Mouse (Mus musculus) heart, adult 2 months (tissue): Measurements from ENCODE around the gene Zdhhc5.

Experiments
- CTCF ChIP-seq: fragments of 200-600 bp; IDR thresholded peaks from 2 replicates; pipeline ENCODE4 v1.8.1; 2022; ENCODE audit warnings: antibody characterized with exemption, mild to moderate bottlenecking, moderate library complexity
- EP300 ChIP-seq: fragments of 200-500 bp; IDR thresholded peaks from 2 replicates; pipeline ENCODE4 v1.6.1; 2011; ENCODE audit warnings: low read depth, low read length, control low read depth; ENCODE audit not compliant: insufficient read depth
- POLR2A ChIP-seq: fragments of 200-500 bp; IDR thresholded peaks from 2 replicates; pipeline ENCODE4 v1.6.1; 2011; ENCODE audit warnings: mild to moderate bottlenecking, low read depth, low read length, control low read depth; ENCODE audit not compliant: insufficient read depth

DNA sequence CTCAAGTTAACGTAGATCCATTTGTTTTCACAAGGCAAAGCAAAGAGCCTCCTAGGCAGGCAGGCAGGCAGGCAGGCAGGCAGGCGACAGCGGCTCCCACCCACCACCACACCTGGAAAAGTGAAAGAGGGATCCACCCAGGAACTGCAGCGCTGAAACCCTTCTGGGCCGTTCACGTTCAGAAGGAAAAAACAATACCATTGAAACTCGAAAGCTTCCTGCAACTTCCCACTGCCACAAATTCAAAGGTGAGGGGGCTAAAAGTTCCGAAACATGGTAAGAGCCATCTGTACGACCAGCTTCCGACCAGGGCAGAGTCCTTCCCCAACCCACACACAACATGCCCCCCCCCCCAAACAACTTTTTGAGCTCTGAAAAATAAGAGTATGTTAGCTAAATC lies 65.3 kb downstream of the Zdhhc5 start:
- TF ChIP-seq POLR2A (no peak), CTCF (no peak), EP300 (no peak)
